Mouse (Mus musculus): ENCODE results near the gene C1qtnf12. TPM values are rescaled to one million over a fixed set of nuclear protein-coding genes. Genes with fewer than 3 reads are reported as not detected.

C1qtnf12 gene
- polyA plus RNA-seq, 1 experiment from 2014 or later: 17.2 TPM

DNA sequence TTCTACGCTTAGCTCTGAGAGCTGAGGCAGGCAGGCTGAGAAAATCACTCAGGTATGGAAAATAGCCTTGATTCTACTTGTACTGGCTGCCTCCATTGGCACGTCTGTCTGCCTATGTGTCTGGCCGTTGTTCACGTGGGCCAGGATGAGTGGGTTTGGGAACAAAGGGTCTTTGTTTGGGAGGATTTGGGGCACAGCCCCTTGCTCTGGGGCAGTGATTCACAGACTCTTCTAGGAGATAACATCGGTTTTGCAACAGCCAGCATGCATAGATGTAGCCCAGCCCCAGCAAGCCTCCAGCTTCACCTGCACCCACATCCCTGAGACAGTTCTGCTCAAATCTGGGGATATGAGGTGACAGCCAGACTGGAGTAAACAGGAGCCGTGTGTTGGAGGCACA, 10.5 kb downstream of the C1qtnf12 start:
- Histone ChIP-seq H3K4me1 (no peaks in the 10 kb centered on the region), H3K27ac (no peak overlapping the region), H3K36me3 (no peaks in the 10 kb centered on the region), H3K4me2 (replicated peaks) (no peak overlapping the region), H3K4me3 (no peak overlapping the region), H3K27me3 (replicated peaks) (no peaks in the 10 kb centered on the region), H3K9ac (no peak overlapping the region), H3K9me3 (no peaks in the 10 kb centered on the region)
- no peak for ATAC-seq (ENCODE audit: low FRiP score, low read depth)
- WGBS: 74% methylated on average over 6 of the region's 6 CpGs

DNA sequence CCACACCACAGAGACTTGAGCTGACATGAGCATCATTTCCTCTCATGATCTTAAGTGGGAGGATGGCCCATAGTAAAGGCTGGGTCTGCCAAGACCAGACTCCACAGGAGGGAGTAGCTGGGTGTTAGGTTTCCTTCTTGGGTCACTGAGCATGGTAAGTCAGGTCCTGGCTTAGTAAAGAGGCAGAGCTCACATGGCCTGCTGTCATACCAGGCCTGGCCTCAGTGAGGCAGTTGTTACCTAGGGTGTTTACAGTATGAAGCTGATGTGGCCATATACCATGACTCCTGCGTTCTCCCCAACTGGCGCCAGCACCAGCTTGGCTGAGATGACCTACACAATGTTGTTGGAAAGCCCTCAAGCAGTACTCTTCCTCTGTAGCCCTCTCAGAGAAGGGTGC, 11.1 kb downstream of the C1qtnf12 start:
- Histone ChIP-seq H3K4me3 (no peak overlapping the region), H3K36me3 (no peaks in the 10 kb centered on the region), H3K9me3 (no peaks in the 10 kb centered on the region), H3K4me1 (no peaks in the 10 kb centered on the region), H3K4me2 (replicated peaks) (no peak overlapping the region), H3K27ac (no peak overlapping the region), H3K9ac (no peak overlapping the region), H3K27me3 (replicated peaks) (no peaks in the 10 kb centered on the region)
- 84% methylated on average over 2 of the region's 2 CpGs for WGBS
- ATAC-seq (ENCODE audit: low FRiP score, low read depth): no peak

DNA sequence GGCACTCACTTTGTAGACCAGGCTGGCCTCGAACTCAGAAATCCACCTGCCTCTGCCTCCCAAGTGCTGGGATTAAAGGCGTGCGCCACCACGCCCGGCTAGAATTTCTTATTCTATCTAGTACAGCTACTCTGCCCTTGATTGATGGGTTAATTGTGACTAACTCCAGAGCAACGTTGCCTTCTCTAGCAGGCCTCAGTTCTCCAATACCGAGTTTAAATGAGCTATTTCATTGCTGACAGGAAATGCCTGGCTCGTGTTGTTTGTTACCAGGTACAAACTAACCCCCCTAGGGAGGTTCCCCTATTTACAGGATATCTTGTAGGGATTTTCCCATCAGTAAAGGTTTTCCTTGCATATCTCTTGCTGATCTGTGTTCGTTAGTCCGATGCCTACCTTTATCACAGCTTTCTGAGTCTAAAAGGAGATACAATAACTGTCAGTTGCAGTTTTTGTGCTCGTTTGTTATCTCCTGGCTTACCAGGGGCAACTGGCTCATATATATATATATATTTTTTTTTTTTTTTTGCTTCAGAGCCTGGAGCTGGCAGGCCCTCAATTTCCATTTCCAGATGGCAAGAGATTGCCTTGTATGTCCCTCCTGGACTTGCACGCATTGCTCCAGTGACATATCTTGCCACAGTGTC, 19.4 kb downstream of the C1qtnf12 start:
- Histone ChIP-seq H3K27me3 (replicated peaks) (no peaks in the 10 kb centered on the region), H3K4me3 (no peak overlapping the region), H3K9me3 (no peaks in the 10 kb centered on the region), H3K36me3 (no peaks in the 10 kb centered on the region), H3K27ac (no peak overlapping the region), H3K9ac (no peak overlapping the region), H3K4me2 (replicated peaks) (no peak overlapping the region), H3K4me1 (0 out of 2 replicates have a peak, but pooled peaks cover 5% of the 10 kb centered on the region)
- 81% methylated on average over 12 of the region's 12 CpGs for WGBS
- ATAC-seq (ENCODE audit: low FRiP score, low read depth): no peak

DNA sequence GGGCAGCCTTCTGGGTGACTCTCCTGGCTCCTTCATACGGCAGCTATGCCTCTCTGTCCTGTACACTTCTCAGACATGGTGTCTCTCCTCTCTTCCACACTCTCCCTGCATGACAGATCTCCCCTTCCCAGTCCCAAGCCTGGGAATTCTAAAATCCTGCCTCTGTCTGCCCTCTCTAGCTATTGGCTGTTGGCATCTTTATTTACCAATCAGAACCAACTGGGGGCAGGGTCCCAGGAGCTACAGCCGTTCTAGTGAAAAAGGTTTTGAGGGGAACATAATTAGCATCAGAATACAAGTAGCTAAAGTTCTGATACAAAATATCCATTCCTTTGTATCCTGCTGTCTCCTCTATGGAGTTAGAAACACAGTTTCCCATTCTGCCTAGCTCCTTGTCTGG, 21.7 kb downstream of the C1qtnf12 start:
- 0 out of 2 replicates have a peak, but pooled peaks cover 5% of the 10 kb centered on the region for H3K4me1 ChIP-seq
- no peak overlapping the region for H3K27ac ChIP-seq
- H3K36me3 ChIP-seq: no peaks in the 10 kb centered on the region
- ATAC-seq (ENCODE audit: low FRiP score, low read depth): no peak
- H3K9me3 ChIP-seq: no peaks in the 10 kb centered on the region
- H3K9ac ChIP-seq: no peak overlapping the region
- no peak overlapping the region for H3K4me3 ChIP-seq
- H3K27me3 ChIP-seq (replicated peaks): no peaks in the 10 kb centered on the region
- WGBS: 8% methylated on average over 2 of the region's 2 CpGs
- H3K4me2 ChIP-seq (replicated peaks): peak overlapping the region; percentile 14; the same call in 1 of the 2 replicates

DNA sequence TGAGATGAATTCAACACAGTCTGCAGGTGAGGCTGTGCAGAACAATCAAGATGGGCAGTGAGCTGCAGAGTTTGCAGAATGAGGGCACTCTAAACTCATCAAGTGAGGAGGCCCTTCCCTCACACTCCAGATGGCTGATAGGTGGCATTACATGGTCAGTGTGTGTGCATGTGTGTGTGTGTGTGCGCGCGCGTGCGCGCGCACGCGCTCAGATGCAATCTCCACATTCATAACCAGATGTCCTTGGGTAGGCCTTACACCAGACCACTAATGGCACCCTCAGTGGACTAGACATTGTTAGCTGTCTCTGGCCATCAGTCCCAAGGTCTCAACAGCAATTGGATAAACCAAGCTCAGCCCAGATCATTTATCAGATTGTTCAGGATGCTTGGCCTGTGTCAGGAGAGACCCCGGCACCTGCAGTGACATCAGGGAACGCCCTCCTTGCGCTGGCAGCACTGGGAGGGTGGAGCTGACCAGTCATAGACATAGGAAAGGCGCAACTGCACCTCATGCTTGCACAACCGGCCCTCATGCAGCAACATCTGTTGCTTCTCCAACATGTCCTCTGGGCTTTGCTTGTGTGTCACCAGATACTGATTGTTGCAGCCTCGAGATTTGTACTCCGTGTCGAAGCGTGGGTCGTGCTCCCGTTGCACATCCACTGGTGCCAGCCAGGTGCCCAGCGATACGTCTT, 29.2 kb downstream of the C1qtnf12 start:
- no peaks in the 10 kb centered on the region for H3K9me3 ChIP-seq
- WGBS: 90% methylated on average over 22 of the region's 22 CpGs
- no peaks in the 10 kb centered on the region for H3K27me3 ChIP-seq (replicated peaks)
- peak; percentile 8 for ATAC-seq (ENCODE audit: low FRiP score, low read depth)
- peak overlapping the region; percentile 67 for H3K9ac ChIP-seq
- peaks cover 24% of the 10 kb centered on the region for H3K4me1 ChIP-seq
- H3K4me3 ChIP-seq: peak overlapping the region; percentile 81
- no peak overlapping the region for H3K27ac ChIP-seq
- H3K4me2 ChIP-seq (replicated peaks): peak overlapping the region; percentile 99
- peaks cover 8% of the 10 kb centered on the region for H3K36me3 ChIP-seq

DNA sequence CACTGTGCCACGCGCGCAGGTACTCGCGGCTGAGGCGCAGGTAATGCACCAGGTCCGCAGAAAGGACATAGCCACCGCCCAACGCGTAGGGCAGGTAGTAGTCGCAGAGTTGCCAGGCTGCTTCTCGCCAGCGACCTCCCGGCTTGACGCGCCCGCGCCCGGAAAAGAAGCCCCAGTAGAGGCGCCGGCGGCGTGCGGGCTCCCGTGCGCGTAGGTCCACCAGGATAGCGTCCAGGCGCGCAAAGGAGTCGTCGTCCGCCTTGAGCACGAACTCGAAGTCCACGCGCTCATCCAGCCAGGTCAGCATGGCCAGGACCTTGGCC, 29.8 kb downstream of the C1qtnf12 start:
- H3K4me2 ChIP-seq (replicated peaks): peak overlapping the region; percentile 99
- H3K9me3 ChIP-seq: no peaks in the 10 kb centered on the region
- peaks cover 14% of the 10 kb centered on the region for H3K36me3 ChIP-seq
- H3K4me3 ChIP-seq: peak overlapping the region; percentile 81
- no peaks in the 10 kb centered on the region for H3K27me3 ChIP-seq (replicated peaks)
- peak overlapping the region; percentile 67 for H3K9ac ChIP-seq
- WGBS: 37% methylated on average over 37 of the region's 37 CpGs
- H3K4me1 ChIP-seq: peaks cover 24% of the 10 kb centered on the region
- ATAC-seq (ENCODE audit: low FRiP score, low read depth): peak; percentile 14; the same call in 1 of the 2 replicates
- H3K27ac ChIP-seq: peak overlapping the region; percentile 74

DNA sequence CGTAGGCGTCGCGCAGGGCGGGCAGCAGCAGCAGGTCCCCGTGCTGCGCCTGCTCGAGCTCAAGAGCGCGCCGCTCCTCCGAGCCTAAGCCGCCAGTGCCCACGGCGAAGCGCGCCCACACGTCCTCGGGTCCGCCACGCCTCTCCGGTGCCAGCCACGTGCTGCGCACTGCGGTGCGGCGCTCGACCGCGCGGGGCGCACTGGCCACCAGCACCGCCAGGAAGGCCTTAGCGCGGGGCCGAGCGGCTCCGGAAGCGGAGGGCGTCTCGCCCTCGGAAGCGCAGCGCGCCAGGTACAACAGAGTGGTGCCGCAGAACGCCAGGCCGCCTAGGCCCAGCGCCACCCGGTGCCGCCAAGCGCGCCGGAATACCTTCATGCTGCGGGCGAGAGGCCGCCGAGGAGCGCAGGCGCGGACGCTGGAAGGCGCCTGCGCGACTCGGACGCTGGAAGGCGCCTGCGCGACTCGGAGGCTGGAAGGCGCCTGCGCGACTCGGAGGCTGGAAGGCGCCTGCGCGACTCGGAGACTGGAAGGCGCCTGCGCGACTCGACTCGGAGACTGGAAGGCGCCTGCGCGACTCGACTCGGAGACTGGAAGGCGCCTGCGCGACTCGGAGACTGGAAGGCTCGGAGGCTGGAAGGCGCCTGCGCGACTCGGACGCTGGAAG, 30.3 kb downstream of the C1qtnf12 start, which contains the start of the genes B3galt6 and Sdf4:
Gene B3galt6, minus strand, starts transcription at position 409 of the 665 bp plus-strand sequence.
Gene Sdf4, plus strand, starts transcription at position 632 of the 665 bp plus-strand sequence.
- Histone ChIP-seq H3K9me3 (no peaks in the 10 kb centered on the region), H3K36me3 (peaks cover 17% of the 10 kb centered on the region), H3K27ac (peak within 1 kb of the TSS; percentile 74), H3K4me1 (peaks cover 24% of the 10 kb centered on the region), H3K4me3 (peak within 1 kb of the TSS; percentile 81), H3K27me3 (replicated peaks) (no peaks in the 10 kb centered on the region), H3K9ac (peak within 1 kb of the TSS; percentile 83), H3K4me2 (replicated peaks) (peak within 1 kb of the TSS; percentile 99)
- under 1% methylated on average over 99 of the region's 99 CpGs for WGBS
- peak; percentile 88 for ATAC-seq (ENCODE audit: low FRiP score, low read depth)

DNA sequence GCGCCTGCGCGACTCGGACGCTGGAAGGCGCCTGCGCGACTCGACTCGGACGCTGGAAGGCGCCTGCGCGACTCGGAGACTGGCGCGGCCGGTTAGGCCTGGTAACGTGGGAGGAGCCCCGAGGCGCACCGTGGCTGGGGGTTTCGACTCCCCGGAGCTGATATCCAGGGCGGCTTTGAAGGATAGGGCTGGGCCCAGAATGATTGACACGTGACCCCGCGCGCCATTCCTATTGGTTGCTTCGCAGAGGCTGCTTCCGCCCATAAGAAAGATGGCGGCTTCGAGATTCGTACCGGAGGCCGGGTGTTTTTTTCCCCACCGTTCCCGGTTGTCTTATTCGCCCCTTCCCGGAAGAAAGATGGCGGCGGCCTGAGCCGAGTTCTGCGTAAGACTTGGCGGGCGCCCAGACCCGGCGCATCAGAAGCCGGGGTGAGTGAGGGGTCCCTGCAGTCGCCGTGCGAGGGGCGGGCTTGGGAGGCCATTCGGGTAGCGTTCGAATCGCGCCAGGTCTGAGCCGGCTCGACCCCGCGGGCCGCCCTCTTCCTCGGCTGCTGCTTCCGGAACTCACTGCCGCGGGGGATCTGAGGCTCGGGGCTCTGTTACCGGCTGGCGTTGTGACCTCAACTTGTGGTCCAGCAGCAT, 30.9 kb downstream of the C1qtnf12 start:
- Histone ChIP-seq H3K4me3 (peak overlapping the region; percentile 81), H3K9me3 (no peaks in the 10 kb centered on the region), H3K9ac (peak overlapping the region; percentile 83), H3K36me3 (peaks cover 24% of the 10 kb centered on the region), H3K4me1 (peaks cover 24% of the 10 kb centered on the region), H3K27ac (peak overlapping the region; percentile 64), H3K4me2 (replicated peaks) (peak overlapping the region; percentile 78), H3K27me3 (replicated peaks) (no peaks in the 10 kb centered on the region)
- ATAC-seq (ENCODE audit: low FRiP score, low read depth): peak; percentile 84
- under 1% methylated on average over 70 of the region's 70 CpGs for WGBS

DNA sequence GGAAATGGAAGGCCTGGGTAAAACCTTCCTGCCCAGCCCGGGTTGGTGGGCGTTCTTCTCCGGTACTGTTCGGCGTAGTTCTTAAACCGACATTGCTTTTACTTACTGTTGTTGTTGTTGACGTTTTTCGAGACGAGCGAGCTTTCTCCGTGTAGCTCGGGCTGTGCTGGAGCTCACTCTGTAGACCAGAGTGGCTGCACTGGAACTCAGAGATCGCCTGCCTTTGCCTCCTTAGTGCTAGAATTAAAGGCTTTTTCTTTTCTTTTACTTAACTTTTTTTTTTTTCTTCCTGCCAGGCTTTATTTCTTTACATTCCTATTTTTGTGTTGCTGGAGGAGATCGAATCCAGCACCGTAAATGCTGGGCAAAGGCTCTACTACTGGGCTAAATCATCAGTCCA, 31.5 kb downstream of the C1qtnf12 start:
- H3K4me2 ChIP-seq (replicated peaks): peak overlapping the region; percentile 78
- no peaks in the 10 kb centered on the region for H3K27me3 ChIP-seq (replicated peaks)
- peak overlapping the region; percentile 81 for H3K4me3 ChIP-seq
- peaks cover 28% of the 10 kb centered on the region for H3K36me3 ChIP-seq
- no peak for ATAC-seq (ENCODE audit: low FRiP score, low read depth)
- WGBS: 5% methylated on average over 15 of the region's 15 CpGs
- peaks cover 24% of the 10 kb centered on the region for H3K4me1 ChIP-seq
- peak overlapping the region; percentile 83 for H3K9ac ChIP-seq
- no peaks in the 10 kb centered on the region for H3K9me3 ChIP-seq
- peak overlapping the region; percentile 64 for H3K27ac ChIP-seq

DNA sequence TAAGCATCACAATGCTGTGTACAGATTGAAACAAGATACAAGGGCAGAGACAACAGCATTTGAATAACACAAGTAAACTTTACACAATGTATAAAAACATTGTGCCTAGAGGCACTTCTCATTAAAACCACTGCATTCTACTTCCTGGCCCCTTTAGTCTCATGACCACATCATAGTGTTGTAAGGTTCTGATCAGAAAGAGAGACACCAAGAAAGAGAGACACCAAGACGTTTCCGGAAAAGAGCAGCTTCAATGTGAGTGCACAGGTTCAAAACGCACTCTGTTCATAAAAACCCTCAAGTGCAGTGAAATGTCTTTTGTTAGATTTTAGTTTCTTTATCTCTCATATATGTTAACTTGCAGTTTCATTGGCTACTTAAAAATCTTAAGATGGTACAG, 42.0 kb downstream of the C1qtnf12 start:
- 97% methylated on average over 3 of the region's 3 CpGs for WGBS
- Histone ChIP-seq H3K27me3 (replicated peaks) (no peaks in the 10 kb centered on the region), H3K9ac (no peak overlapping the region), H3K27ac (no peak overlapping the region), H3K4me2 (replicated peaks) (no peak overlapping the region), H3K9me3 (no peaks in the 10 kb centered on the region), H3K4me3 (no peak overlapping the region), H3K4me1 (no peaks in the 10 kb centered on the region), H3K36me3 (peaks cover 92% of the 10 kb centered on the region)
- no peak for ATAC-seq (ENCODE audit: low FRiP score, low read depth)

DNA sequence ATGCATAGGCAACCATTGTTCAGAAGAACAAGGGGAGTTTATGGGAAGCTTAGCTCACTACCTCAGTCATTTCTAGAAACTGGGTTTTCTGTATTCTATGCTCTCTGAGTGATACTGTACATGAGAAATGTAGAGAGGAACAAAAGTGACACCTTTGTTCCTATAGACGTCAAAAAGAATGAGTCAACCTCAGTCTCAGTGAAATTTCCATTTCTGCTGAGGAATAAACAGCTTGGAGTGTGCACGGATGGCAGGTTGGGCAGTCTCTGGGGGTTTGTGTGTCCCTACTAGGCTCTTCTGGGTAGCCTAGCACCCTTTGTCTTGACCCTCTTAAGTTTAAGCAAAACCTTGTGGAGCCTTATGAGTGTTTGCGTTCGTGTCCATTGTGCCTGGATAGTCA, 46.3 kb downstream of the C1qtnf12 start:
- H3K4me2 ChIP-seq (replicated peaks): no peak overlapping the region
- WGBS: 94% methylated on average over 4 of the region's 4 CpGs
- no peak overlapping the region for H3K9ac ChIP-seq
- ATAC-seq (ENCODE audit: low FRiP score, low read depth): no peak
- no peaks in the 10 kb centered on the region for H3K9me3 ChIP-seq
- no peaks in the 10 kb centered on the region for H3K27me3 ChIP-seq (replicated peaks)
- no peaks in the 10 kb centered on the region for H3K4me1 ChIP-seq
- H3K27ac ChIP-seq: no peak overlapping the region
- peaks cover 92% of the 10 kb centered on the region for H3K36me3 ChIP-seq
- H3K4me3 ChIP-seq: no peak overlapping the region

DNA sequence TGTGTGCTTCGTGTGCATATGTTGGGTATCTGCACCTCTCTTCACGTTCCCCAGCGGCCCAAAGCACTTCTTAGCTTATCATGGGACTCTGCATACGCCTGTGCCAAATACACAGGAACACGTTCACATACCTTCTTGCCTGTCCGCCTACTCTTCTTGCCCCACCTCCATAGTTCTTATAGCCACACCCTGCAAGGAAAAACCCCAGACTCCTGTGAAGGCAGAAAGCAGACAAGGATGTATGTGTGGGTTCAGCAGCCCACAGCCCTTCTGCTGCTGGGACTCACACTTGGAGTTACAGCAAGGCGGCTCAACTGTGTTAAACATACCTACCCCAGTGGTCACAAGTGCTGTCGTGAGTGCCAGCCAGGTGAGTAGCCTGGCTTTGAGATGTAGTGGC, 51.5 kb downstream of the C1qtnf12 start, which contains the start of gene Tnfrsf4:
Gene Tnfrsf4, plus strand, starts transcription at position 207 of the 400 bp plus-strand sequence.
- peaks cover 60% of the 10 kb centered on the region for H3K36me3 ChIP-seq
- no peak within 1 kb of the TSS for H3K9ac ChIP-seq
- no peak within 1 kb of the TSS for H3K4me3 ChIP-seq
- no peak within 1 kb of the TSS for H3K4me2 ChIP-seq (replicated peaks)
- no peaks in the 10 kb centered on the region for H3K4me1 ChIP-seq
- no peaks in the 10 kb centered on the region for H3K27me3 ChIP-seq (replicated peaks)
- ATAC-seq (ENCODE audit: low FRiP score, low read depth): no peak
- no peak within 1 kb of the TSS for H3K27ac ChIP-seq
- WGBS: 90% methylated on average over 8 of the region's 8 CpGs
- no peaks in the 10 kb centered on the region for H3K9me3 ChIP-seq
